Mouse (Mus musculus): ENCODE data around the gene Prl3a1.

Prl3a1 gene

GRCm38 (mm10) chr13:27259136-27259535 is at the start of gene Prl3a1:
Prl3a1 (plus strand) TSS chr13:27259436.
- no peak for DNase-seq (ENCODE audit: low read depth, low spot score)

GRCm38 (mm10) chr13:27241547-27241946 is 17.7 kb upstream of the Prl3a1 start, which contains the start of gene Prl3b1:
Prl3b1 (plus strand) TSS chr13:27241847.
- DNase-seq (ENCODE audit: low read depth, low spot score): no peak

- DNase-seq (ENCODE audit: low read depth, low spot score): no peak
Measured at GRCm38 (mm10) chr13:27312334-27313225, 53.3 kb downstream of the Prl3a1 start, which contains the start of gene Prl6a1. Prl6a1 (plus strand) TSS chr13:27312627.
